Mouse (Mus musculus): Measurements from ENCODE around the gene Psmc3. TPM values are rescaled to one million over a fixed set of nuclear protein-coding genes. Genes with fewer than 3 reads are reported as not detected.
"Not testable (repeated sequence)": the region's sequence is repeated elsewhere in the genome, so short reads cannot be mapped to it uniquely, and the experiment has no call there.

The Psmc3 gene
- total RNA-seq, 2 experiments from 2014 or later, result 209 to 241 TPM

- DNase-seq (ENCODE audit: low spot score), result peak; percentile 65
- intact Hi-C loops (cut with DNase I), result loop anchor here (1.0 to 5.0 kb wide), 3 partner anchors 31 to 235 kb away; partner anchors contain the start of gene Slc39a13
These were observed 47.4 kb downstream of the Psmc3 start for GRCm38 (mm10) chr2:91101124-91101740.

DNA sequence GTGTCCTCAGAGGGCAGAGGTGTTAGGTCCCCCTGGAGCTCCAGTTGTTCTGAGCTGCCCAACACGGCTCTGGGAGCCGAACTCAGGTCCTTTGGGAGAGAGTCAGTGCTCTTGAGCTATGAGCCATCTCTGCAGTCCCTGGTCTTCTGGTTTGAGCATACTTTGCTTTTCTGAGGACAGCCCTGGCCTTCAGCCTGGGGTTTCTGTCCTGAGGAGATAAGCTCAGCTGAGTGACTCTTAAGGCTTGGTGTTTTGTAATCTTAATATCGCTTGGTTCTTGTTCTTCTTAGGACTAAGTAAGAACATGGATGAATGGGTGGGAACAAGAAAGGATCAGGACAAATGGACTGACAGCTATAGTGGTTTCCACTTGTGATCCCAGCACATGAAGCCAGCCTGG is 54.3 kb downstream of the Psmc3 start:
- DNase-seq (ENCODE audit: low spot score), result no peak
- intact Hi-C loops (cut with DNase I), result no loop called here

GRCm38 (mm10) chr2:91109241-91109640 is 55.4 kb downstream of the Psmc3 start:
- no peak for DNase-seq (ENCODE audit: low spot score)
- intact Hi-C loops (cut with DNase I), result no loop called here

DNA sequence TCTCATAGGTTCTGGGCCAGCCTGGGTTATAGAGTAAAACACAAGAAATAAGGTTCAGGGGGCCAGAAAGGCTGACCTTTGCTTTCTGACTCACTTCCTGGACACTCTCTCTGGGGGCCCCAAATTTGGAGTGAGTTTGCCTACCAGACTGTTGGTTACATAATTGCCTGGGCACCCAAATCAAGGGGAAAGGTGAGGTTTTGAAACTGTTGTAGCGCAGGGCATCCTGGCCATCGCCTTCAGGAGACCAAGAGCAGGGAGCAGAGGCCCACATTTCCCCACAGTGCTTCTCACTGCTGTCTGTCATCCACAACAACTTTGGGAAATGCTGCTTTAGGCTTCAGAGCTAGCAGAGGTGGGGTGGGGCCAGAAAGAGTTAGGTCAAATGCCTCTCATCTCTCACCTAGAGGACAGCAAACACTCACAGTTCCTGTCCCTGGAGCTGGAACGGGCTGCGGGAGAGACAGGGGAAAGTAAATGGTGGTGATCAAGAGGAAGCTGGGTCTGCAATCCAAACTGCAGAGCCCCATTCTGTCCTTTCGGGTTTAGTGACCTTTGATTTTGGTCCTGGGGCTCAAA is 56.1 kb downstream of the Psmc3 start:
- DNase-seq (ENCODE audit: low spot score), result no peak
- intact Hi-C loops (cut with DNase I), result no loop called here

GRCm38 (mm10) chr2:91110429-91110828 is 56.6 kb downstream of the Psmc3 start:
- intact Hi-C loops (cut with DNase I), result no loop called here
- no peak for DNase-seq (ENCODE audit: low spot score)

GRCm38 (mm10) chr2:91111832-91112231 is 58.0 kb downstream of the Psmc3 start:
- intact Hi-C loops (cut with DNase I); DNase-seq (ENCODE audit: low spot score): not testable (repeated sequence)

GRCm38 (mm10) chr2:91112491-91112890 is 58.7 kb downstream of the Psmc3 start:
- DNase-seq (ENCODE audit: low spot score), result no peak
- intact Hi-C loops (cut with DNase I), result no loop called here

DNA sequence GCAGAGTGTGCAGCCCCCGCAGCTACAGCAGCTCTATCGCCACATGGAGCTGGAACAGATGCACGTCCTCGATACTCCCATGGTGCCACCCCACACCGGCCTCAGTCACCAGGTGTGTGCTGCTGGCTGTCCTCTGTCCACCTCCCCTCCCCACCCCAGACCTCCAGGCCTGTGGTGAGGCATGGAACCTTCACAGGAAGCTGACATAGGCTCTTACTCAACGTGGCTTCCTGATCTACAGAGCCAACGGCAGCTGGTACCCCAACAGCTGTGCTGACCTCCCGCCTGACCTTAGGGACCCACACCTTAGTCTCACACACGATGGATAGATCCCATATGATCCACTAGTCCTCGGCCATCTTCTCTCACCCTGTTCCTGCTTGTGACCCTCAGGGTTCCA is 59.5 kb downstream of the Psmc3 start:
- intact Hi-C loops (cut with DNase I), result no loop called here
- no peak for DNase-seq (ENCODE audit: low spot score)

DNA sequence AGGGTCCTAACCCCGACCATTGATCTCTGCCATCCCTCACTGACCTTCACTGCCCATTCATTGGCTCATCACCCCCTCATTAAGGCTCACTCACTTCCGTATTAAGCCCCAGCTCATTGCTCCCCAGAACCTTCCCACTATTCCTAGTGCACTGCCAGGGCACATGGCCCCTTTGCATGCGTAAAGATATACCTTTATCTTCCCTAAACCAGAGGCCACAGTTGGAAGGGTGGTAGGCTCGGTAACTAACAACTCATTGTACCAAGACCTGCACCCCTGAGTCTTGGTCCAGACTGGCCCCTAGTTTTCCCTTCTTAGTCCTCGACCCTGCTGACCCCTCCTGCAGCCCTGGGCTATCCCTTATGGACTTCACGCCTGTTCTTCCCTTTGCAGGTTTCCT is 60.0 kb downstream of the Psmc3 start:
- intact Hi-C loops (cut with DNase I), result no loop called here
- DNase-seq (ENCODE audit: low spot score), result no peak

GRCm38 (mm10) chr2:91114781-91115577 is 61.2 kb downstream of the Psmc3 start:
- intact Hi-C loops (cut with DNase I), result loop anchor here (1.0 to 5.0 kb wide), 3 partner anchors 79 to 367 kb away; no protein-coding TSS in a partner anchor

DNA sequence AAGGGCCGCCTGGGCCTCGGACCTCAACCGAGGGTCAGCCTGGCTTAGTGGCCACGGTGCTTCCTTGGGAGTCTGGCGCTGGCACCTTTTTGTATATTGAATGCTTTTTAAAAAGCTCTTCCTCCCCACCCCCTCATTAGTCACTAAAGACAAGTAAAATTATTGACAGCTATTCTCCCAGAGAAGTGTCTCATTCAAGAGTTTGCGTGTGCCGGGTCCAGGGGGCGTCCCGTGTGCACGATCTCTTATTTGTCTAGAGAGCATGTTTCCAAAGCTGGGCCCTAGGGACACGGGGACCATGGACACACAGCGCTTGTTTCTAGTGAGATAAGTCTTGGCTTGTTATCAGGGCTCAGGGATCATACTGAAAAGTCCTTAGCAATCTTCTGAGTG is 61.8 kb downstream of the Psmc3 start:
- DNase-seq (ENCODE audit: low spot score), result no peak
- intact Hi-C loops (cut with DNase I), result loop anchor here (1.0 to 5.0 kb wide), 3 partner anchors 79 to 367 kb away; no protein-coding TSS in a partner anchor

More at GRCm38 (mm10) chr2:91114781-91115577, 61.2 kb downstream of the Psmc3 start:
- DNase-seq (ENCODE audit: low spot score), result peak; percentile 85

Other genes starting within 250 kb of the Psmc3 start
- 100 to 1,000 TPM; 187 to 188 TPM for gene Mtch2, start 206.9 kb upstream of the Psmc3 start, total RNA-seq (2021)
- 1 to 10 TPM; 3.6 to 4.1 TPM for gene C1qtnf4, start 168.1 kb upstream of the Psmc3 start, total RNA-seq (2021)
- gene Kbtbd4, start 149.3 kb upstream of the Psmc3 start, total RNA-seq (2021), result 10 to 100 TPM; 18.0 to 22.2 TPM
- 100 to 1,000 TPM; 854 to 889 TPM for gene Ndufs3, start 149.2 kb upstream of the Psmc3 start, total RNA-seq (2021)
- gene Celf1, start 113.6 kb upstream of the Psmc3 start, total RNA-seq (2021), result 10 to 100 TPM; 80.9 to 84.4 TPM
- gene Rapsn, start 18.4 kb upstream of the Psmc3 start, total RNA-seq (2021), result 10 to 100 TPM; 16.4 to 16.7 TPM
- gene Slc39a13, start 16.4 kb downstream of the Psmc3 start, total RNA-seq (2021), result 10 to 100 TPM; 22.9 to 28.2 TPM
- 1 to 10 TPM; 3.7 to 4.3 TPM for gene Spi1, start 28.4 kb downstream of the Psmc3 start, total RNA-seq (2021)
- 1,000 to 10,000 TPM; 1,615 to 1,699 TPM for gene Mybpc3, start 64.1 kb downstream of the Psmc3 start, total RNA-seq (2021)
- 1 to 10 TPM; 5.4 to 6.2 TPM for gene Madd, start 129.8 kb downstream of the Psmc3 start, total RNA-seq (2021)
- gene Nr1h3, start 148.8 kb downstream of the Psmc3 start, total RNA-seq (2021), result 10 to 100 TPM; 13.8 to 15.9 TPM
- gene Acp2, start 148.9 kb downstream of the Psmc3 start, total RNA-seq (2021), result 10 to 100 TPM; 17.6 to 22.8 TPM
- gene Ddb2, start 183.0 kb downstream of the Psmc3 start, total RNA-seq (2021), result 1 to 10 TPM; 2.9 to 3.1 TPM
- 100 to 1,000 TPM; 133 to 138 TPM for gene Pacsin3, start 201.9 kb downstream of the Psmc3 start, total RNA-seq (2021)
- 10 to 100 TPM; 56.2 TPM for gene Arfgap2, start 211.0 kb downstream of the Psmc3 start, total RNA-seq (2021)